Mouse (Mus musculus) liver, postnatal 0 days (tissue): ENCODE measurements around the gene Ccl12. TPM values are rescaled to one million over a fixed set of nuclear protein-coding genes. Genes with fewer than 3 reads are reported as not detected.
A peak's percentile ranks its signal among the peaks of the same experiment; 100 is the strongest.

Source experiments
- ATAC-seq: fragments of 200-750 bp; cut with Nextera tagmentation; 2 replicates; pipeline ENCODE4 v1.8.0; 2017; ENCODE audit warnings: mild to moderate bottlenecking, moderate library complexity
- DNase-seq: peaks from one replicate; pipeline ENCODE4 v3.0.0-alpha.2; 2016
- H3K27ac ChIP-seq: fragments of 300-500 bp; sonication (generic); 2 replicates; pipeline ENCODE4 v1.5.1; 2014; ENCODE audit warnings: antibody characterized with exemption, moderate library complexity, mild to moderate bottlenecking, low read depth
- H3K27me3 ChIP-seq: fragments of 300-500 bp; sonication (generic); 2 replicates; pipeline ENCODE4 v1.6.1; 2014; ENCODE audit warnings: low read length, control low read depth, mixed read lengths; ENCODE audit not compliant: insufficient read depth
- H3K36me3 ChIP-seq: fragments of 300-500 bp; sonication (generic); replicated peaks from 2 replicates; pipeline ENCODE4 v1.6.1; 2014; ENCODE audit warnings: mild to moderate bottlenecking, control low read depth, low read length, moderate library complexity, mixed read lengths; ENCODE audit not compliant: insufficient read depth
- H3K4me1 ChIP-seq: fragments of 300-500 bp; sonication (generic); 2 replicates; pipeline ENCODE4 v1.6.1; 2014; ENCODE audit warnings: antibody characterized with exemption, mild to moderate bottlenecking, control low read depth; ENCODE audit not compliant: insufficient read depth
- H3K4me2 ChIP-seq: fragments of 300-500 bp; sonication (generic); 2 replicates; pipeline ENCODE4 v1.6.1; 2014; ENCODE audit warnings: low read depth, mild to moderate bottlenecking, low read length, moderate library complexity, mixed read lengths
- H3K4me3 ChIP-seq: fragments of 300-500 bp; sonication (generic); 2 replicates; pipeline ENCODE4 v1.5.1; 2014; ENCODE audit warnings: low read depth, low read length
- H3K9ac ChIP-seq: fragments of 300-500 bp; sonication (generic); replicated peaks from 2 replicates; pipeline ENCODE4 v1.6.1; 2014; ENCODE audit warnings: mild to moderate bottlenecking, moderate library complexity
- H3K9me3 ChIP-seq: fragments of 300-500 bp; sonication (generic); 2 replicates; pipeline ENCODE4 v1.6.1; 2016; ENCODE audit warnings: mild to moderate bottlenecking, control low read depth, low read length, mixed read lengths
- CTCF ChIP-seq: sonication (generic); IDR thresholded peaks from 2 replicates; pipeline ENCODE4 v1.5.1; 2016; ENCODE audit warnings: antibody characterized with exemption, low read depth
- EP300 ChIP-seq: IDR thresholded peaks from 2 replicates; pipeline ENCODE4 v1.6.1; 2016; ENCODE audit warnings: antibody characterized with exemption, low read depth, mild to moderate bottlenecking
- WGBS: fragments of 180-500 bp; shearing (Covaris S2); extraction: QIAGEN DNeasy Blood & Tissue Kit; methylation state at CpG from one replicate; pipeline ENCODE4 v1.1.7; 2014; ENCODE audit not compliant: insufficient replicate concordance; 5-methylcytosine and 5-hydroxymethylcytosine counted together
- polyA plus RNA-seq: library from polyadenylated mRNA; unstranded; fragments of >200 nt; fragmentation: Nextera tagmentation; extraction: Ambion mirVana; gene quantifications from 2 replicates; pipeline ENCODE4 v1.2.1, GENCODE M21; 2015

The Ccl12 gene
- polyA plus RNA-seq, 1 experiment from 2014 or later = 0.88 TPM

DNA sequence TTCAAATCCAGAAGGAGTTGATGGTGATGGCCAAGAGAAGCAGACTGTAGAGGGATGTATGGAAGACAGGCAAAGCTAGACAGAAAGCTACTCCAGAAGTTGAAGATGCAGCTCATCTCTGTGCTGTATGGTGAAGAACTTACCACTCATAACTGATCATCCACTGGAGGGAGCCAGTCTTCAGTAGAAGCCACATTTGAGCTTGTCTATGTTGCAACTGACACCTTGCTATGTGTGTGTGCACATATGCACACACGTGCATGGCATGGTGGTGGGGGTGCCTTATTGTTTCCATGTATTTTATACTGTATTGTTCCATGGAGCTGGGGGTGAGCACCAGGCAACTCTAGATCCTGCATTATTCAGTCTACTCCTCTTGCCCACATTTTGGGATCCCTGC is 29.3 kb upstream of the Ccl12 start:
- Histone ChIP-seq H3K4me2 (no peak overlapping the region), H3K4me3 (no peak overlapping the region), H3K4me1 (no peaks in the 10 kb centered on the region), H3K9ac (no peak overlapping the region), H3K9me3 (no peaks in the 10 kb centered on the region), H3K36me3 (no peaks in the 10 kb centered on the region), H3K27ac (no peak overlapping the region), H3K27me3 (no peaks in the 10 kb centered on the region)
- DNase-seq (no peak), ATAC-seq (no peak)
- WGBS = 44% methylated on average over 1 of the region's 1 CpGs
- TF ChIP-seq CTCF (peak; percentile 37; the same call in 1 of the 2 replicates), EP300 (no peak)

GRCm38 (mm10) chr11:82072984-82073383 is 28.7 kb upstream of the Ccl12 start:
- 61% methylated on average over 3 of the region's 3 CpGs for WGBS
- Histone ChIP-seq H3K4me3 (no peak overlapping the region), H3K27me3 (no peaks in the 10 kb centered on the region), H3K27ac (no peak overlapping the region), H3K9me3 (no peaks in the 10 kb centered on the region), H3K4me1 (no peaks in the 10 kb centered on the region), H3K4me2 (no peak overlapping the region), H3K36me3 (no peaks in the 10 kb centered on the region), H3K9ac (no peak overlapping the region)
- DNase-seq = no peak
- TF ChIP-seq EP300 (no peak), CTCF (no peak)
- no peak for ATAC-seq

GRCm38 (mm10) chr11:82073686-82074085 is 28.0 kb upstream of the Ccl12 start:
- ATAC-seq (no peak), DNase-seq (no peak)
- Histone ChIP-seq H3K4me3 (no peak overlapping the region), H3K9me3 (no peaks in the 10 kb centered on the region), H3K36me3 (no peaks in the 10 kb centered on the region), H3K27ac (no peak overlapping the region), H3K4me1 (no peaks in the 10 kb centered on the region), H3K4me2 (no peak overlapping the region), H3K27me3 (no peaks in the 10 kb centered on the region), H3K9ac (no peak overlapping the region)
- no peak for TF ChIP-seq CTCF
- TF ChIP-seq EP300 = no peak
- WGBS = 83% methylated on average over 3 of the region's 3 CpGs

- ATAC-seq (no peak), DNase-seq (no peak)
- TF ChIP-seq CTCF (no peak), EP300 (no peak)
- H3K4me2 ChIP-seq = no peak overlapping the region
- no peak overlapping the region for H3K27ac ChIP-seq
- no peaks in the 10 kb centered on the region for H3K27me3 ChIP-seq
- H3K4me1 ChIP-seq = no peaks in the 10 kb centered on the region
- no peaks in the 10 kb centered on the region for H3K36me3 ChIP-seq
- no peaks in the 10 kb centered on the region for H3K9me3 ChIP-seq
- H3K4me3 ChIP-seq = no peak overlapping the region
- WGBS = 42% methylated on average over 3 of the region's 3 CpGs
- no peak overlapping the region for H3K9ac ChIP-seq
Measured at GRCm38 (mm10) chr11:82077031-82077430, 24.6 kb upstream of the Ccl12 start.

GRCm38 (mm10) chr11:82078136-82078730 is 23.4 kb upstream of the Ccl12 start:
- no peak overlapping the region for H3K4me2 ChIP-seq
- DNase-seq = no peak
- TF ChIP-seq CTCF (no peak), EP300 (no peak)
- no peaks in the 10 kb centered on the region for H3K36me3 ChIP-seq
- no peak overlapping the region for H3K4me3 ChIP-seq
- H3K9me3 ChIP-seq = no peaks in the 10 kb centered on the region
- H3K9ac ChIP-seq = no peak overlapping the region
- no peaks in the 10 kb centered on the region for H3K27me3 ChIP-seq
- no peak for ATAC-seq
- H3K27ac ChIP-seq = no peak overlapping the region
- H3K4me1 ChIP-seq = no peaks in the 10 kb centered on the region

DNA sequence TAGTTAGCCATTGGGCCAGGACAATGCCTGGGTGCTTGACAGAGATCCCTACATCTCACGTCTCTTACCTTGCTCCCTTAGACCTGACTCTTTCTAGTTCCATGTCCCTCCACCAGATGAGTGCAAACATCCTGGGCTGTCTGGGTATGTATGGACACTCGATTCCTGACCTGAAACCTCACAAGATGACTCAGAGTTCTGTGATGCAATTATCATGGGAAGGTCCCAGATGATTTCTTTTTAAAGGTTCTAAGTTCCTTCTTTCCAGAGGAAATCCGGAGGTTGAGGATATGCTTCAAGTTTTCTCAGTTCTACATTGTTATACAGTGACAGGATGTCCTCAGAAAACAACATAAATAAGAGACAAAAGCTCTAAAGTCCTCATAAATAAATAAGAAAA is 20.8 kb upstream of the Ccl12 start:
- H3K4me1 ChIP-seq = no peaks in the 10 kb centered on the region
- no peak for ATAC-seq
- no peak overlapping the region for H3K4me3 ChIP-seq
- H3K36me3 ChIP-seq = no peaks in the 10 kb centered on the region
- no peak overlapping the region for H3K27ac ChIP-seq
- TF ChIP-seq EP300 = no peak
- TF ChIP-seq CTCF = no peak
- DNase-seq = no peak
- H3K9ac ChIP-seq = no peak overlapping the region
- 52% methylated on average over 3 of the region's 3 CpGs for whole genome bisulfite sequencing
- no peaks in the 10 kb centered on the region for H3K27me3 ChIP-seq
- H3K4me2 ChIP-seq = no peak overlapping the region
- no peaks in the 10 kb centered on the region for H3K9me3 ChIP-seq

DNA sequence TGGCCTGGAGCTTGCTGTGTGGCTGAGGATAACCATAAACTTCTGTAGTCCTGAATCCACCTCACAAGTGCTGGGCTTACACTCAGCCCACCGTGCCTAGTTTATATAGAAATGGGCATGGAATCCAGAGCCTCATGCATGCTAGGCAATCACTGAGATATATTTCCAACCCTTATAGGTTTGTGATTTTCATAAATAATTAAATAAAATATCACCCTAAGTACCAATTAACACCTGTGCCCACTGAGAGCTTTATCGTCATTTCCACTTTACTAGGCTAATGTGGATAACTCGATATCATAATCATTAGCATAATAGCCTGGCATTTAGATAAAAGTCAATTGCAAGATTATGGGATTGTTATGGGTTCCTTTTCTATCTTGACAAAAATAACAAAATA is 17.3 kb upstream of the Ccl12 start:
- Histone ChIP-seq H3K27ac (no peak overlapping the region), H3K9ac (no peak overlapping the region), H3K4me1 (no peaks in the 10 kb centered on the region), H3K27me3 (no peaks in the 10 kb centered on the region), H3K36me3 (no peaks in the 10 kb centered on the region), H3K4me3 (no peak overlapping the region), H3K4me2 (no peak overlapping the region), H3K9me3 (no peaks in the 10 kb centered on the region)
- DNase-seq (no peak), ATAC-seq (no peak)
- WGBS = 91% methylated on average over 3 of the region's 3 CpGs
- TF ChIP-seq CTCF (no peak), EP300 (no peak)
